Mouse (Mus musculus) gastrocnemius, postnatal 14 days (tissue): ENCODE data around the gene Ccdc188. TPM values are rescaled to one million over a fixed set of nuclear protein-coding genes. Genes with fewer than 3 reads are reported as not detected.

Experiments used
- DNase-seq: peaks from one replicate; pipeline ENCODE4 v3.0.0; 2021; ENCODE audit warnings: mixed read lengths
- intact Hi-C: fragments of 180-260 bp; cut with DNase I; formaldehyde crosslinking; loops from one replicate; pipeline ENCODE4 v1.15.1; 2025; ENCODE audit warnings: low total_unique reads
- total RNA-seq, 2 experiments: library from RNA; stranded (reverse); gene quantifications; 2 replicates each; pipeline ENCODE4 v1.2.3; 2021

Gene Ccdc188
- total RNA-seq, 2 experiments from 2014 or later: not detected

- intact Hi-C loops: no loop called here
- no peak for DNase-seq
Measured at GRCm38 (mm10) chr16:18265024-18265423, 47.3 kb downstream of the Ccdc188 start.

DNA sequence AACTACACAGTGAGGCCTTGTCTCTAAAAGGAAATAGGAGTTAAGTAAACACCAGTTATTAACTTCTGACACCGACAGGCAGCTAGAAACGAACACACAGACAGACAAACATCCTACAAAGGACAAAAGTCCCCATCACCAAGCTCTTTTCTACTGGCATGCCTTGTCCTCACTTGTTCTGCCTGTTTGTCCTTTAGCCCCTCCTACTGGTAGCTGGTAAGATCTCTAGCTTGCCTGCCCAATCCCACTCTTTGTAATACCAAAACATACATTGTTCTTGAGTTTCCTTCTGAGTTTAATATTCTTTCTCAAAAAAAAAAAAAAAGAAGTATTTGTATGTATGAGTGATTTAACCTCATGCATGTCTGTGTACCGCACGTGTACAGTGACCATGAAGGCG lies 50.5 kb downstream of the Ccdc188 start:
- DNase-seq: no peak
- intact Hi-C loops: no loop called here

Other genes with a start within 250 kb of the Ccdc188 start
- gene Vpreb2, start 237.5 kb upstream of the Ccdc188 start, total RNA-seq: under 1 TPM in 1 of 2 experiments, not detected in 1; 0.38 TPM
- 10 to 100 TPM; 26.6 to 28.5 TPM for gene Dgcr6, start 165.0 kb upstream of the Ccdc188 start, total RNA-seq
- 10 to 100 TPM in 1 of 2 experiments, 1 to 10 TPM in 1; 2.7 to 11.8 TPM for gene Prodh, start 127.7 kb upstream of the Ccdc188 start, total RNA-seq
- gene Rtn4r, start 90.2 kb upstream of the Ccdc188 start, total RNA-seq: under 1 TPM; 0.18 to 0.21 TPM
- 10 to 100 TPM; 20.3 to 21.7 TPM for gene Zdhhc8, start 17.3 kb downstream of the Ccdc188 start, total RNA-seq
- 10 to 100 TPM; 12.1 to 12.7 TPM for gene Trmt2a, start 30.8 kb downstream of the Ccdc188 start, total RNA-seq
- 10 to 100 TPM; 28.7 to 42.6 TPM for gene Ranbp1, start 30.9 kb downstream of the Ccdc188 start, total RNA-seq
- not detected for gene Gm49776, start 40.4 kb downstream of the Ccdc188 start, total RNA-seq
- gene Dgcr8, start 71.4 kb downstream of the Ccdc188 start, total RNA-seq: 10 to 100 TPM; 13.9 to 16.3 TPM
- 10 to 100 TPM; 12.1 to 22.7 TPM for gene Tango2, start 130.2 kb downstream of the Ccdc188 start, total RNA-seq
- 10 to 100 TPM; 12.5 to 19.8 TPM for gene Arvcf, start 130.3 kb downstream of the Ccdc188 start, total RNA-seq
- gene Txnrd2, start 208.5 kb downstream of the Ccdc188 start, total RNA-seq: 10 to 100 TPM; 13.4 to 14.4 TPM
- 10 to 100 TPM; 40.7 to 43.1 TPM for gene Comt, start 209.0 kb downstream of the Ccdc188 start, total RNA-seq